14 mouse cellular contexts compared by ENCODE assay signal in the genomic region with DNA sequence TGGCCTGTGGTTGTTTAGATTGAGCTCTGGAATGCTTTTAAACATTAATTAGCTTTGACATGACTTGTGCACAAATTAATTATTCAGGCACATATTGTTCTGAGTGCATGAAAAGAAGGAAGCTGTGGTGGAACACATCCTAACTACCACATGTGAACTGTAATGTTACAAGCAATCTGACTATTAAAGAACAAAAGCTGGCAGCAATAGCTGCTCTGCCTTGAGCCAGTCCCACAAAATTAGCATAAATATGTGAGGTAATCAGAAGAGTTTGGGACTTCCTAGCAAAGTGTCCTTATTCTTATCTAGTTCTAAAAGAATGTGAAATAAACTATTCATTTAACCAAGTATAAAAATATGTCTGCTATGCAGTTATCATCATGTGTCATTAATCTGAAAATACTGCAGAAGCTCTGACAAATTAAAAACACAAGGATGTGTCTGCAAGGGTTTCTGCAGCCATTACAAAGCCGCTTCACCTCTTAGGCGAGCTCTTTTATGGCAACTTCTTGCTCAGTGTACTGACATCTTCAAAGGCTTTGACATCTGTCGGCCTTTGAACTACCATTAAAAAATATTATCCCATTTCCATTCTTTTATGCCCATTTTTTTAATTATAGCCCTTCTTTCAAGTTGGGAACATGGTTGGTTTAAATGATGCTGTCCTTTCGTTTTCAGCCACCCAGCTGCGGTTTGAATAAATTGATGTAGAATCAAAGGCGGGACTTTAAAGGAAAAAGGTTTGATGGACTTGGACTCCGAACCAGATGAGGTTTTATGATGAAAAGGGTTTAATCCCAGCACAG.
DNase-seq lines count a peak whose midpoint lies in the region; ATAC-seq and TF ChIP-seq lines count a peak whose summit lies in the region.
"Had no signal": no experiment of that assay in that cellular context is flagged by ENCODE, and none has a peak within 500 bp of the region (broad histone marks: within the 10 kb centered on the region; RNA-seq: fewer than 3 reads in every experiment).

No protein-coding gene starts in this region.

- DNase-seq in hindbrain, embryonic 14.5 days (ENCODE audit: low spot score): no peak
- DNase-seq in hindbrain, embryonic 11.5 days (ENCODE audit: low spot score): no peak
- no peak for DNase-seq in forebrain, postnatal 0 days
- DNase-seq in urinary bladder, postnatal 14 days (ENCODE audit: low spot score): no peak
- no peak for DNase-seq in ovary, postnatal 36 days (ENCODE audit: low spot score)
- DNase-seq: adrenal gland, postnatal 10 days; cerebellum, adult 11 months; gastrocnemius, postnatal 36 days had no signal

- no peak for TF ChIP-seq CTCF in forebrain, postnatal 0 days (IDR thresholded peaks at IDR 0.05; ENCODE audit: low read depth)

- H3K36me3 ChIP-seq in hindbrain, embryonic 14.5 days (replicated peaks; ENCODE audit: control insufficient read depth, insufficient read depth): no peaks in the 10 kb centered on the region
- H3K36me3 ChIP-seq in hindbrain, embryonic 11.5 days (ENCODE audit: control insufficient read depth, insufficient read depth, low read length): no peaks in the 10 kb centered on the region
- no peaks in the 10 kb centered on the region for H3K36me3 ChIP-seq in embryonic facial prominence, embryonic 12.5 days
- H3K36me3 ChIP-seq in forebrain, postnatal 0 days (ENCODE audit: insufficient read depth): no peaks in the 10 kb centered on the region
- no peaks in the 10 kb centered on the region for H3K36me3 ChIP-seq in midbrain, embryonic 15.5 days (replicated peaks)

- H3K4me1 ChIP-seq in hindbrain, embryonic 14.5 days (replicated peaks; ENCODE audit: control insufficient read depth, insufficient read depth, low read length): peaks cover 13% of the 10 kb centered on the region; the same call in 1 of the 2 replicates
- H3K4me1 ChIP-seq in hindbrain, embryonic 11.5 days (replicated peaks; ENCODE audit: control insufficient read depth, insufficient read depth, low read length): no peaks in the 10 kb centered on the region
- no peaks in the 10 kb centered on the region for H3K4me1 ChIP-seq in embryonic facial prominence, embryonic 12.5 days
- peaks cover 8% of the 10 kb centered on the region for H3K4me1 ChIP-seq in forebrain, postnatal 0 days (ENCODE audit: insufficient read depth)
- H3K4me1 ChIP-seq in midbrain, embryonic 15.5 days: peaks cover 26% of the 10 kb centered on the region; the same call in 1 of the 2 replicates
- H3K4me1 ChIP-seq: megakaryocyte, embryonic 14.5 days had no signal

- ATAC-seq in hindbrain, embryonic 14.5 days (ENCODE audit: low FRiP score): no peak
- no peak for ATAC-seq in hindbrain, embryonic 11.5 days (ENCODE audit: low FRiP score)
- no peak for ATAC-seq in embryonic facial prominence, embryonic 12.5 days (ENCODE audit: insufficient number of reproducible peaks, insufficient read depth, low FRiP score, low TSS enrichment)
- ATAC-seq in forebrain, postnatal 0 days: no peak
- peak; percentile 72 for ATAC-seq in midbrain, embryonic 15.5 days (replicated peaks)
- no peak for ATAC-seq in erythroblast, adult 5-6 weeks (replicated peaks; ENCODE audit: low FRiP score, poor library complexity, severe bottlenecking)
- ATAC-seq: intestine, embryonic 16.5 days had no signal

- H3K4me3 ChIP-seq in hindbrain, embryonic 14.5 days (replicated peaks; ENCODE audit: low read length): no peak overlapping the region
- no peak overlapping the region for H3K4me3 ChIP-seq in hindbrain, embryonic 11.5 days (ENCODE audit: low read depth, low read length)
- H3K4me3 ChIP-seq in embryonic facial prominence, embryonic 12.5 days: no peak overlapping the region
- H3K4me3 ChIP-seq in forebrain, postnatal 0 days (ENCODE audit: low read depth, low read length): no peak overlapping the region
- no peak overlapping the region for H3K4me3 ChIP-seq in midbrain, embryonic 15.5 days
- H3K4me3 ChIP-seq: erythroblast, embryonic 14.5 days; megakaryocyte, embryonic 14.5 days had no signal

- no peak overlapping the region for H3K9ac ChIP-seq in hindbrain, embryonic 14.5 days
- H3K9ac ChIP-seq in hindbrain, embryonic 11.5 days (ENCODE audit: low read depth, low read length): no peak overlapping the region
- H3K9ac ChIP-seq in embryonic facial prominence, embryonic 12.5 days: no peak overlapping the region
- no peak overlapping the region for H3K9ac ChIP-seq in forebrain, postnatal 0 days
- H3K9ac ChIP-seq in midbrain, embryonic 15.5 days: no peak overlapping the region

- peak overlapping the region; percentile 69 for H3K27ac ChIP-seq in hindbrain, embryonic 14.5 days
- no peak overlapping the region for H3K27ac ChIP-seq in hindbrain, embryonic 11.5 days (ENCODE audit: low read depth, low read length)
- H3K27ac ChIP-seq in embryonic facial prominence, embryonic 12.5 days: peak overlapping the region; percentile 26; the same call in 1 of the 2 replicates
- 0 out of 2 replicates have a peak overlapping the region, but pooled peaks have one; percentile 11 for H3K27ac ChIP-seq in forebrain, postnatal 0 days (ENCODE audit: low read depth, low read length)
- peak overlapping the region; percentile 79 for H3K27ac ChIP-seq in midbrain, embryonic 15.5 days

- no peaks in the 10 kb centered on the region for H3K27me3 ChIP-seq in hindbrain, embryonic 14.5 days (ENCODE audit: control insufficient read depth, insufficient read depth, low read length)
- no peaks in the 10 kb centered on the region for H3K27me3 ChIP-seq in hindbrain, embryonic 11.5 days (ENCODE audit: control insufficient read depth, insufficient read depth, low read length)
- no peaks in the 10 kb centered on the region for H3K27me3 ChIP-seq in embryonic facial prominence, embryonic 12.5 days
- H3K27me3 ChIP-seq in forebrain, postnatal 0 days (ENCODE audit: insufficient read depth, low read length): no peaks in the 10 kb centered on the region
- H3K27me3 ChIP-seq in midbrain, embryonic 15.5 days (replicated peaks): no peaks in the 10 kb centered on the region
- H3K27me3 ChIP-seq: megakaryocyte, embryonic 14.5 days had no signal

- 65% methylated on average over 7 of the region's 7 CpGs for WGBS in hindbrain, embryonic 14.5 days
- WGBS in hindbrain, embryonic 11.5 days: 85% methylated on average over 7 of the region's 7 CpGs
- 53% methylated on average over 7 of the region's 7 CpGs for WGBS in embryonic facial prominence, embryonic 12.5 days
- 29% methylated on average over 7 of the region's 7 CpGs for WGBS in forebrain, postnatal 0 days
- WGBS in midbrain, embryonic 15.5 days: 31% methylated on average over 7 of the region's 7 CpGs

- H3K4me2 ChIP-seq in hindbrain, embryonic 14.5 days (replicated peaks): no peak overlapping the region; the same call in 1 of the 2 replicates
- H3K4me2 ChIP-seq in hindbrain, embryonic 11.5 days (replicated peaks; ENCODE audit: low read depth, low read length): no peak overlapping the region
- no peak overlapping the region for H3K4me2 ChIP-seq in embryonic facial prominence, embryonic 12.5 days (replicated peaks)
- no peak overlapping the region for H3K4me2 ChIP-seq in forebrain, postnatal 0 days (ENCODE audit: low read depth)
- H3K4me2 ChIP-seq in midbrain, embryonic 15.5 days: peak overlapping the region; percentile 24

- no peaks in the 10 kb centered on the region for H3K9me3 ChIP-seq in hindbrain, embryonic 14.5 days (ENCODE audit: control insufficient read depth, low read length)
- no peaks in the 10 kb centered on the region for H3K9me3 ChIP-seq in hindbrain, embryonic 11.5 days (ENCODE audit: control insufficient read depth, low read length)
- 0 out of 2 replicates have a peak, but pooled peaks cover under 1% of the 10 kb centered on the region for H3K9me3 ChIP-seq in embryonic facial prominence, embryonic 12.5 days
- H3K9me3 ChIP-seq in forebrain, postnatal 0 days (ENCODE audit: low read length): 0 out of 2 replicates have a peak, but pooled peaks cover under 1% of the 10 kb centered on the region
- H3K9me3 ChIP-seq in midbrain, embryonic 15.5 days: no peaks in the 10 kb centered on the region
